Mouse (Mus musculus): ENCODE data around the gene Arhgap45.
"Not testable (repeated sequence)": the region's sequence is repeated elsewhere in the genome, so short reads cannot be mapped to it uniquely, and the experiment has no call there.

The Arhgap45 gene

DNA sequence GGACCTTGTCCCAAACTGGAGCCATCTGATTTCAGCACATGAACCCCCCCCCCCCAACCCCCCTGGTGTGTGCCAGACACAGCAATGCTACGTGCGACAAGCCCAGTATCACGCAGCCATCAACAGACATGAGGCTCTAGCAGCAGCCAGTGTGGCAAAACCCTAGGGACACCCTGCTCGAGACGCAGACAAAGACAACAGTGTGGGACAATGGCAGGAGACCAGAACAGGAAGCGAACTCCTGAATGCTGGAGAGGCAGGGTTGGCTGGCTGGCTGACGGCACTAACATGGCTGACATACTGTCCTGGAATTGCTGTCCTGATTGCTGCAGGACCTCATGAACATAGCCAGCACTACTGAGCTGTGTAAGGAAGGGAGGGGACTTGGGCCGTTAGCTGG, 18.7 kb downstream of the Arhgap45 start:
- no peak for DNase-seq

- peak; percentile 75 to 81 for DNase-seq
These were observed 19.2 kb downstream of the Arhgap45 start for GRCm38 (mm10) chr10:80035686-80036085.

- no peak for DNase-seq
These were observed 20.4 kb downstream of the Arhgap45 start for GRCm38 (mm10) chr10:80036832-80037231.

GRCm38 (mm10) chr10:80039559-80039979, 23.1 kb downstream of the Arhgap45 start, which contains the start of gene Polr2e:
TSS of gene Polr2e (minus strand) at chr10:80039795.
- peak; percentile 97 to 98 for DNase-seq

DNA sequence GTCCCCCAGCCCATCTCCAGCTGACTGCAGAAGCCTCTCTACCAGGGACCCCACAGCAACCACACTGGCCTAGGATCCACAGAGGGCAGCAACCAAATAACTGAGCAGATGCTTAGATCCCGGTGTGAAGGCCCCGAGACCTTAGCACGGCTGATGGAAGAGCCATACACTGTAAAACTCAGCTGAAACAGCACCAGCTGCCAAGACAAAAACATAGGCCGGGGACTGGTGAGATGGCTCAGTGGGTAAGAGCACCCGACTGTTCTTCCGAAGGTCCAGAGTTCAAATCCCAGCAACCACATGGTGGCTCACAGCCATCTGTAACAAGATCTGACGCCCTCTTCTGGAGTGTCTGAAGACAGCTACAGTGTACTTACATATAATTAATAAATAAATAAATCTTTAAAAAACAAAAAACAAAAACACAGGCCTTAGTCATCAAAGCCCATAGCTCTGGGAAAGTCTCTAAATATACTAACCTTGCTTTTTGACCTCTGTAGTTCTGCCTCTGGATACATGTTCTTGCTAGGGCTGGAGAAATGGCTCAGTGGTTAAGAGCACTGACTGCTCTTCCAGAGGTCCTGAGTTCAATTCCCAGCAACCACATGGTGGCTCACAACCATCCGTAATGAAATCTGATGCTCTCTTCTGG, 25.1 kb downstream of the Arhgap45 start:
- not testable (repeated sequence) for DNase-seq

- no peak for DNase-seq
These were observed 27.6 kb downstream of the Arhgap45 start for GRCm38 (mm10) chr10:80044087-80044486.

- not testable (repeated sequence) for DNase-seq
These were observed 28.9 kb downstream of the Arhgap45 start for GRCm38 (mm10) chr10:80045364-80045763.

DNA sequence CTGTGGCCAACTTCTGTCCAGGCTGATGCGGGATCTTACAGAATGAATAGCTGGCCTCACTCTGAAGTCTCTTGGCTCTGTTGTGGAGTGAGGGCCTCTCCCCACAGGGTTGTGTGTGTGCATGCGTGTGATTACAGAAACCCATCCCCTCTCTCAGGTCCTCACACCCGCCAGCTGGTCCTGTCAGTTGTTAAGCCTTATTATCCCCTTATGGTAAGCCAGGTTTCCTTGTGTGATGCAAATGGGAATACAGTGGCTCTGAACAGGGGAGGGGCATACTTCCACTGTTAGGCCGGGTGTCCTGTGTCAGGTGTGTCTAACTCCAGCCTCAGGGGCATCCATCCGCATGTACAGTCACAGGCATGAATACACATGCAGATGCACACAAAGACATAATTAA, 29.3 kb downstream of the Arhgap45 start:
- DNase-seq = no peak

- DNase-seq = no peak
These were observed 30.6 kb downstream of the Arhgap45 start, which contains the start of gene Gpx4 for GRCm38 (mm10) chr10:80047041-80047565. TSS of gene Gpx4 (plus strand) at chr10:80047166.

DNA sequence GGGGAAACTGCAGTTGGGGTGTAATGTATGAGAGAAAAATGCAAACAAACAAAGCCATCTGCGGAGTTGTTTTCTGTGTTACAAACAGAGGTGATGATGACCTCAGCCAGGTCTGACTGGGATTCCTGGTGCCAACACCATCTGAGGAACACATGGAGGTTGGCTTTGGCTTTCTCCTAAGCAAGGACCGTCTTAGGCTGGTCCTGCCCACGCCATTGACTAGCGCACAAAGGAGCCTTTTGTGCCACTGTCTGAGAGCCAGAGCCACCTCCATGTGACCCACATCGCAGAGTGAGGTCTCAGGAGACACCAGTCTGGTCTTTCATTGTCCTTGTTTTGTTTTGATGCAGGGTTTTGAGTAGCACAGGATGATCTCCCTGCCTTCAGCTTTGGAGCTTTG, 31.9 kb downstream of the Arhgap45 start:
- no peak for DNase-seq

- DNase-seq = no peak
These were observed 32.4 kb downstream of the Arhgap45 start for GRCm38 (mm10) chr10:80048834-80049233.

- peak in 1 of 2 experiments; percentile 57 for DNase-seq
These were observed 33.8 kb downstream of the Arhgap45 start for GRCm38 (mm10) chr10:80050244-80050643.

DNA sequence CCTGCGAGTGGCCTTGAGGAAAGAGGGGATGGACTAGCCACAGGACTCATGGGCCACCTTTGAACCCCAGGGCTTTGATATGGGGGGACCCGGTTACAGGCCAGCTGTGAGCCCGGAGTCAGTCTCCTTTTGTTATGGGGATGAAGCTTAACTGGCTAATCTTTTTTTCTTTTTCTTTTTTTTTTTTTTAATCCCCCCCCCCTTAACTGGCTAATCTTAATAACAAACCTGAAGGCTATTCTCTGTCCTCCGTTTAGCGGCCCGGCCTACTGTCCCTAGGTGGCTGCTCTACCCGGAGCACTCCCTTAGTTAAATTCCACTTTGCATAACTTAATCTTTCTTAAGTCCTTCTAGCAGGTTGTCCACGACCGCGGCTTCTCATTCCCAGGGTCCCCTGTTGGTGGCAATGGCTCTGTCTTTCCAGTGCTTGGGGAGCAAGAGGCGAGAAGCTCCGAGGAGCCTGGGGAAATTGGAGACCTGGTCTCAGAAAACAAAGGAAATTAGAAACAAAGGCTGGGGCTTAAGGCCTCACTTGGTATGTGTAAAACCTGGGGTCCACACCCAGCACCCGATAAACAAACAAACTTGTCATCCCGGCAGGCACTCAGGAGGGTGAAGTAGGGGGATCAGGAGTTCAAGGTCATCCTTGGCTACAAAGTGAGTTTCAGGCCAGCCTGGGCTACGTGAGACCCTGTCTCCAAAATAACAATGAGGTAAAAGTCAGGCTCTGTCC, 34.6 kb downstream of the Arhgap45 start:
- DNase-seq = no peak

DNA sequence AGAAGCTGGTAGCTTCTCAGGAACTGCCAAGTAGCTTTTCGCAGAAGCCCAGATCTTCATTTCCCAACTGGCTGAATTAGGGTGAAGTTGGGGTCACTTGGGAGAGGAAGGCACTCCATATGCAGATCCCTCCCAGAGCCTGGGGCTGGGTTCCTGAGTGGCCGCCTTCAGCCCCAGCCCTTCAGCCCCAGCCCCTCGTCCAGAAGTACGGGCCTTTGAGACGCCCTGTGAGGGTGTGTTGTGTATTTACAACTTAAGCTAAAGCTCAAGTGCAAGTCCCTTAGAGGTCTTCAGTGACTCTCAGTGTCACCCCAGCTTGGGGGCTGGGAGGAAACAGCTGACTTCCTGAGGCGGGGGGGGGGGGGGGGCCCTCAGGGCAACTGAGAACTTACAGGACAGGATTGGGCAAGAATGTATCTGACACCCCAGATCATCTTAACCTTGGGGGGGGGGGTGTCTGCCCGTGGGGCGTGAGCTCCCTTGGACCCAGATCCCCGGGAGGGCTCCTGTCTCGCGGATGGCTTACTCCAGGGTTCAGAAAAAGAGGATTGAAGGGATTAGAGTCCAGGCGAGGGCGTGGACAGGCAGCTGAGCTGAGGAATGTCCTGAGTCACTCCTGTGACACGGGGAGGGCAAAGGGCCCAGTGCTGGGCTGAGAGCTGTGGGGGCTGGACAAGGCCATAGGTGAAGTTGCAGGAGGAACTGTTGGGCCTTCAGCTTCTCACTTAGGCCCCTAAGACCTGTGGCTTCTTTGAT, 35.3 kb downstream of the Arhgap45 start:
- peak; percentile 86 to 89 for DNase-seq

DNA sequence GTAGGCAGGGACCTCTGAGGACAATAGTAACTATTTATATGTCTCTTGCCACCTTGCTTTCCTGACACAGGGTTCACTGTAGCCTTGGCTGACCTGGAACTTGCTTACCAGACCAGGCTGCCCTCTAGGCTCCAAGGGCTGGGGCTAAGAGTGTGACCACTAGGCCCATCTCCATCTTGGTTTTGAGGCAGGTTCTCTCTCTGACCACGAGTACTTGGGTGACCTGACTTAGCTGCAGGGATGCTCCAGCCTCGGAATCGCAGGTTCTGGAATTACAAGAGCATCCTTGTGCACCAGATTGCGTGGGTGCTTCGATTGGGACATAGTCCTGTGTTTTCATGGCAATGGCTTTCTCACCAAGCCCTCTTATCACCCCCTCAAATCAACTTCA, 35.9 kb downstream of the Arhgap45 start:
- DNase-seq = no peak

GRCm38 (mm10) chr10:80053259-80053780, 36.9 kb downstream of the Arhgap45 start:
- peak; percentile 100 for DNase-seq

DNA sequence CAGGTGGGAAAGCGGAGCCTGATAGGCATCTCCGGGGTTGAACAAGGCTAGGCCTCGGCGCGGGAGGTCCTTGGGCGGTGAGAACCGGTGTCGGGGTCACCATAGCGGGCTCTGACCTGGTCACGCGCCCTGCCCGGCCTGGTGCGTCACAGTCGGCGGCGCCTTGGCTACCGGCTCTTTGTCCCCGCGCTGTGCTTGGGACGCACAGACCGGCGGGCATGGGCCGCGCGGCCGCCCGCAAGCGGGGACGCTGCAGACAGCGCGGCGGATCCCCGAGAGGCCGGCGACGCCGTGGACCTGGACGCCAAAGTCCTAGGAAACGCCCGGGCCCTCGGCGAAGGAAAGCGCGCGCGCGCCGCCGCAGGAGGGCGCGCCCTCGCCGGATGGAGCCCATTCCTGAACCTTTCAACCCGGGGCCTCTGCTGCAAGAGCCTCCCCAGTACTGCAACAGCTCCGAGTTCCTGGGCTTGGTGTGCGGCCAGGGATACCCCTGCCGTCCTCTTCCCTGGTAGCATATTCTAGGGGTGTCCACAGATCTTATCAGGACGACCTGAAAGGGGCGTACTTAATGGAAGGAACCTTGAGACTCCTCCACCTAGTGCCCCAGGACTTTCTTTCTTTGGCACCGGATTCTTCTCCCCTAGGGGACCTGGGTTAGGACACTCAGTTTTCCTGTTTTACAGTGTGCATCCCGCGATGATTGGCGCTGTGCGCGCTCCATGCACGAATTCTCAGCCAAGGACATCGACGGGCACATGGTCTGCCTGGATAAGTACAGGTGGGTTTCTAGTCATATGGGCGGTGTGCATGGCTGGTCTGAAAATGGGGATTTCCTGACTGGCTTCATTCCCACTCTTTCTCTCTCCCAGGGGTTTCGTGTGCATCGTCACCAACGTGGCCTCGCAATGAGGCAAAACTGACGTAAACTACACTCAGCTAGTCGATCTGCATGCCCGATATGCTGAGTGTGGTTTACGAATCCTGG, 37.7 kb downstream of the Arhgap45 start:
- DNase-seq = peak; percentile 74 to 82

GRCm38 (mm10) chr10:80054911-80055310, 38.5 kb downstream of the Arhgap45 start:
- not testable (repeated sequence) for DNase-seq

GRCm38 (mm10) chr10:80055364-80055763, 38.9 kb downstream of the Arhgap45 start:
- no peak for DNase-seq

DNA sequence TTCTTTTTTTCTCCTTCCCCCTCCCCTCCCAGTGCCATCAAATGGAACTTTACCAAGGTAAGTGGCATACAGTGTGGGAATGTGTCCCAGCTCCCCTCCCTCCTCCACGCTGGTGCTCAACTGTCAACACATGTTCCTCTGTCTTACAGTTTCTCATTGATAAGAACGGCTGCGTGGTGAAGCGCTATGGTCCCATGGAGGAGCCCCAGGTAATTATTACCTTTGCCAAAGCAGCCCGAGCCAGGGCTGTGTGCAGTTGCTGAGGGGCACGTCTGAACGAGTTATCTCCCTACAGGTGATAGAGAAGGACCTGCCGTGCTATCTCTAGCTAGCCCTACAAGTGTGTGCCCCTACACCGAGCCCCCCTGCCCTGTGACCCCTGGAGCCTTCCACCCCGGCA, 39.4 kb downstream of the Arhgap45 start:
- no peak for DNase-seq

DNA sequence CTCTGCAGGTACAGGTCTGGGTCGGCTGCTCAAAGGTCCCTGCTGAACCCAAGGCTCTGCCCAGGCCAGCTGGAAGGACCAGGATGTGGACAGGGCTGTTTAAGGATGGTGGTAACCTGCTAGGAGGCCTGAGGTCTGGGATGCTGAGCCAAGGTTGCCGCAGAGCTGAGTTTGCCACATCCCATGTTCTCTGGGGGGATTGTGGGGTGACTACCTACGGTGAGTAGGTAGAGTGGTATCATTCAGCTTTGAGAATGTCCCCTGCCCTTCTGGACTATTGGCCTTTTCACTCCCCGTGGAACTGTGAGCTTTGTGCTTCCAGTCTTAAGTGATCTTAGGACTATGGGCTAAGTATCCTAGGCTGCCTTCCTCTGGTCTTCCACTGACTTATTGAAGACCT, 40.1 kb downstream of the Arhgap45 start:
- no peak for DNase-seq

All from lung, adult 18-20 months (tissue).